Mouse (Mus musculus) layer of hippocampus, adult 8-10 months (tissue): Measurements from ENCODE around the gene Nanos2. TPM values are rescaled to one million over a fixed set of nuclear protein-coding genes. Genes with fewer than 3 reads are reported as not detected.

Source experiments
- DNase-seq, 2 experiments: peaks; one replicate each; pipeline ENCODE4 v3.0.0; 2022; ENCODE audit warnings: low spot score in 2 of 2
- total RNA-seq, 4 experiments: library from RNA; stranded (reverse); gene quantifications; 2 replicates each; pipeline ENCODE4 v1.2.4; 2022

The Nanos2 gene
- 1 to 10 TPM in 1 of 4 experiments, under 1 TPM in 2, not detected in 1; 0.60 to 1.5 (median 0.91) TPM for total RNA-seq

DNA sequence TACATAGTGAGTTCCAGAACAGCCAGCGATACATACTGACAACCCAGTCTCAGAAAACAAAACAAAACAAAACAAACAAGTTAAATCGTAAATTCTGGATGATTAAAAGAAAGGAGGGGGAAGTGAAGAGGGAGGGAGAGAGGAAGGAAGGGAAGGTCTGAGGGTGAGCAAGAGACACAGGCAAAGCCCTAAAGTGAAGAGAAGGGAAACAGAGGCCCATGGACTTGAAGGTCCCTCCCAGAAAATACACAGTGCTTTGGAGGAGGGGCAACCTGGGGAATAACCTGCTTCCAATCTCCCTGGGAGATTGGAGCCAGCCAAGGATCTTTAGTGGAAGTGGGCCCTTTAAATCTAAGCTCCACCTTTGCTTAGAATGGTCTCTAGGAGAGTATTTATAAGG, at the start of gene Nanos2:
Gene Nanos2, plus strand, starts transcription at position 301 of the 400 bp plus-strand sequence.
- DNase-seq = no peak

DNA sequence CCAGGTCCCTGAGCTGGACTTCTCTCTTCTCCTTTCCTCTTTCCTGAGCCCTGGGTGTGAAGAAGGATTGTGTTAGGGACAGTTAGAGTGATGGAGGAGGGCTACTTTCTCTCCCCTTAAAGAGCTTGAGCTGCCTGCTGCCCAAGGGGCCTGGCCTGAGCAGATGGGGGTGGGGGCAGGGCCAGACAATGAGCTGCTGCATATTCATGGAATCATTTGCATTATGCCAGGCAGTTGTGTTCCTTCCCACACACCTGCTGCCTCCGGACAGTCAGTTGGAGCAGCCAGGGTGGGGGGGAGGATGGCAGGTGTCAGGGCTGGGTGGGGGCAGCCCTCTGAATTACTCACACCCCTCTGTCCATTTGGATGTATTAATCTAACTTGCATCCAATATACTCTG, 44.8 kb upstream of the Nanos2 start:
- DNase-seq = no peak

DNA sequence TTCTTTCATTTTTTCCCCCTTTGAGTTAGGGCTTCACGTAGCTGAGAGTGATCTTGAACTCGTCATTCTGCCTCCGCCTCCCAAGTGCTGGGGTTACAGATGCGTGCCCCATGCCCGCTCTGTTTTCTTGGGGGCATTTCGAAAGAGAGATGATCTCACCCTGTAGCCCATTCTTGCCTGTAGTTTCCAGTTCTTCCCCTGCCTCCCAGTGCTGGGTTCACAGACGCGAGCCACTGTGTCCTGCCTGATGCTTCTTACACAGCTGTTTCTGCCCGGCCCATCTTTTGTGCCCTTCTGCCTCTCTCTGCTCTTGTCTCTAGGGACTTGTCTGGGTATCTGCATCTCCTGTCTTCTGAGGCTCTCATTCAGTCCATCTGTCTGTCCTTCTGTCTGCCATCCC, 44.4 kb upstream of the Nanos2 start:
- no peak for DNase-seq

DNA sequence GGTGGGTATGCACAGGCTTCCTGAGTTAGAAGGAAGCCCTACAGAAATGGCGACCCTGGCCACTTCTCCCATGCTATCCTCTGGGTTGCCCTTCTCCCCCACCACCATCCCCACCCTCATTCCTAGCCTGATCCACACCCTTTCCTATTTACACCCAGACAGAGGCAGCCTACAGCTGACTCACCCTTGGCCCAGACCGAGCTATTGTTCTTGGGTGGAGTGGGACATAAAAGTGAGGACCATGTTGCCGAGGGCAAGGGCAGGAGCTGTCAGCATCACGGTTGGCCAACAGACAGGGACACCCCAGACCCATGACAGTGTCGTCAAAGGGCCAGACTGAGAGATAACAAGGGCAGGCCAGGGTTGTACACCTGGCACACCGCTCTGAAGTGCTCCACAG, 39.0 kb upstream of the Nanos2 start:
- no peak for DNase-seq

DNA sequence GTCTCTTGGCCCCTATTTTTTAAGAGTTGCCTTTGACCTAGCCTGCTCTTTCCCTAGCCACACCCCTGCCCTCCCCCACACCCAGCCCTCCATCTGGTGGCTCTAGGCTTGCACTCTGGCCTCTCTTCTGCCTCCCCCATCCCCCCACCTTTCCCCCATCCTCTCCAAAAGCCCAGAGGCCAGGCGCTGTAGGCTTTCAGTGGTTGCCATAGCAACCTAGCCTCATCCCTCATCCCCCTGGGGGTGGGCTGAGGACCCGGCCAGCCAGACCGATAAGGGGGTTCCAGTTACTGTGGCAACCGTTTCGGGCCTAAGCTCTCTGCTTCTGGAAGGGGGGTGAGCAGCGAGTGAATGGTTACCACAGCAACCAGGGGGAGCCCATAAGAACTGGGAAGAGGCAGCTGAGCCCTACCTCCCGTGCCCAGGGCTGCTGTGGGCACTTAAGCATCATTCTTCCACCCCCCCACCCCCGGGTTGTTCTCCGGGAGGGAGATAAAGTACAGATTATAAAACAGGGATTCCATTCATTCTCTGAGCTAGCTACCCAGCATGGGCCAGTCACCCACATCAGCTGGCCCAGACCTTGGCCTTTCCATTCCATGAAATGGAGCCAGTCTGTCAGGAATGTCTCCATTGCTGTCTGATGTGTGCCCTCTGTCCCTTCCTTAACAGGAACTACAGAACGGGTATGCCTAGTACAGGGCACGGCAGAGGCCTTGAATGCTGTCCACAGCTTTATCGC, 37.2 kb upstream of the Nanos2 start:
- no peak for DNase-seq

DNA sequence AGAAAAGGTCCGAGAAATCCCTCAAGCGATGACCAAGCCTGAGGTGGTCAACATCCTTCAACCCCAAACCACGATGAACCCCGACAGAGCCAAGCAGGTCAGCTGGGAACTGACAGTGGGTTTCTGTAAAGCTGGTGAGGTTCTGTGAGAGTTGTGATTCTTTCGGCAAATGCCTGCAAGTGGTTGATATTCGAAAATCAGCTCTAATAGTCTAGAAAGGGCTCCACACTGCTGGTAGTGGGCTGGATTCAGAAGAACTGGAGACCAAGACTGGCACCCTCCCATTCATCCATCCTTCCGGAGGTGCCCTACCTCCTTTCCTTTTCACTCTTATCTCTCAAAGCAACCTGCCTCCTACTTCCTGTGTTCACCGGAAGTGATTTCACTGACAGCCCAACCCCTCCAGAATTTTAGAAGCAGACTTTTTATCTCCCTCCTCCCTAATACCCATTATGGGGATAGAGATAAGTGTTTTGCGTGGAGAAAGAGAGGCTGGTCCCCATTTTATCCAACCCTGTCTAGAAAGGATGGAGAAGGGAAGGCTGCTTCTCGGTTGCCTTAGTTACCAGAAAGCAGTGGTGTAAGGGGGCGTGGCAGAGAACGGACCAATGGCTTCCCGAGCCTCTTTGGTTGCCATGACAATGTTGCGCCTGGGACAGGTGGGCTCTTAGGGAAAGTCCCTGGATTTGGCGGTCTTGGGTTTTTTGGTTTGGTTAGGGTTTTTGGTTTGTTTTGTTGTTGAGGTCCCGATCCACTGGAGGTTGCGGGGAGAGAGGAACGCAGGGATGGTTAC, 36.5 kb upstream of the Nanos2 start:
- no peak for DNase-seq

DNA sequence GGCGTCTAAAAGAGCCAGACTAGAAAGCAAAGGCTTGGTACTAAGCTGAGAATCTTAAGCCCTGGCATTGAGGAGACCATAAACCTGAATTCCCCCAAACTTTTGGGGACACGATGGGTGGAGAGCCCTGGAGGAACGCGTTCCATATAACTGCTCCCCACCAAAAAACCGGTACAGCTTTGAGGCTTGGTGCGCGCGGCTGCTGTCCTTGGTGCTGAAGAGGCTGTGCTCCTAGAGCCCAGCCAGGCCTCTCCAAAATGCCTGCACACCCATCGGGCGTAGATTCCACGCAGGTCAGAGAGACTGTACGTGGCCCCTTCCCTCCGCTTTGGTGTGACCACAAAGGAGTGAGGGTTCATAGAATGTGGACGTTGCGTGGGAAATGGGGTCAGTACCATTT, 35.8 kb upstream of the Nanos2 start:
- DNase-seq = no peak

DNA sequence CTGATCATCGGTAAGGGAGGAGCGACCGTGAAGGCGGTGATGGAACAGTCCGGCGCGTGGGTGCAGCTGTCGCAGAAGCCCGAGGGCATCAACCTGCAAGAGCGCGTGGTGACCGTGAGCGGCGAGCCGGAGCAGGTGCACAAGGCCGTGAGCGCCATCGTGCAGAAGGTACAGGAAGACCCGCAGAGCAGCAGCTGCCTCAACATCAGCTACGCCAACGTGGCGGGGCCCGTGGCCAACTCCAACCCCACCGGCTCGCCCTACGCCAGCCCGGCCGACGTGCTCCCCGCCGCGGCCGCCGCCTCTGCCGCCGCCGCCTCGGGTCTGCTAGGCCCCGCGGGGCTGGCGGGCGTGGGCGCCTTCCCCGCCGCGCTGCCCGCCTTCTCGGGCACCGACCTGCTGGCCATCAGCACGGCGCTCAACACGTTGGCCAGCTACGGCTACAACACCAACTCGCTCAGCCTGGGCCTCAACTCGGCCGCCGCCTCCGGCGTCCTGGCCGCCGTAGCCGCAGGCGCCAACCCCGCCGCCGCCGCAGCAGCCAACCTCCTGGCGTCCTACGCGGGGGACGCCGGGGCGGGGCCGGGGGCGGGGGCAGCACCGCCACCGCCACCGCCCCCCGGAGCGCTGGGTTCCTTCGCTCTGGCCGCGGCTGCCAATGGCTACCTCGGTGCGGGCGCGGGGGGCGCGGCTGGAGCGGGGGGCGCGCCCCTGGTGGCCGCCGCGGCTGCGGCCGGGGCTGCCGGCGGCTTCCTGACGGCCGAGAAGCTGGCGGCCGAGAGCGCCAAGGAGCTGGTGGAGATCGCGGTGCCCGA, 29.4 kb upstream of the Nanos2 start:
- DNase-seq = peak in 1 of 2 experiments; percentile 49

DNA sequence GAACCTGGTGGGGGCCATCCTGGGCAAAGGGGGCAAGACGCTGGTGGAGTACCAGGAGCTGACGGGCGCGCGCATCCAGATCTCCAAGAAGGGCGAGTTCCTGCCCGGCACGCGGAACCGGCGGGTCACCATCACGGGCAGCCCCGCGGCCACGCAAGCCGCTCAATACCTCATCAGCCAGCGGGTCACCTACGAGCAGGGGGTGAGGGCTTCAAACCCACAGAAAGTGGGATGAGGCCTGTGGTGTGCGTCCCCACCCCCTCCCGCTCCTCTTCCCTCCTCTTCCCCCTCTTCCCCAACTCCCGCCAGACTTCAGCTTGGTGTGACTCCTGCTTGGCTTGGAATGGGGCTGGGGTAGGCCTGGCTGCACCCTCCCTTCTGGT, 28.8 kb upstream of the Nanos2 start:
- no peak for DNase-seq

DNA sequence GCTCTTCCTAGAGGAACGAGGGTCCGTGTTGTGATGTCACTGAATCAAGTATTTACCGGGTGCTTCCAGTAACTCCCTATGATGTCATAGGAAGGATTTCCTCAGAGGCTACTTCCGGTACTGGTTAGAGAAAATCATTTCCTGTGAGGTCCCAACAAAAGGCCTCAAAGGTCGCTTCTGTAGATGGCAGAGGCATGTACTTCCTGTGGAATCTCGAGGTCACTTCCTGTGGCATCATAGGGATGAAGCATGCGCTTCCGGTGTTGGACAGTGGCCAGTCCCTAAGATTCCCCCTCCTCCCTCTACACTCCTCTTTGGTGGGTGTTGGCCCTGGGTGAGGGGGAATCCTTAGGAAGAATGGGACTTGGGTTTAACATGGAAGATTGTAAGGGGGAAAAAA, 27.8 kb upstream of the Nanos2 start:
- no peak for DNase-seq

DNA sequence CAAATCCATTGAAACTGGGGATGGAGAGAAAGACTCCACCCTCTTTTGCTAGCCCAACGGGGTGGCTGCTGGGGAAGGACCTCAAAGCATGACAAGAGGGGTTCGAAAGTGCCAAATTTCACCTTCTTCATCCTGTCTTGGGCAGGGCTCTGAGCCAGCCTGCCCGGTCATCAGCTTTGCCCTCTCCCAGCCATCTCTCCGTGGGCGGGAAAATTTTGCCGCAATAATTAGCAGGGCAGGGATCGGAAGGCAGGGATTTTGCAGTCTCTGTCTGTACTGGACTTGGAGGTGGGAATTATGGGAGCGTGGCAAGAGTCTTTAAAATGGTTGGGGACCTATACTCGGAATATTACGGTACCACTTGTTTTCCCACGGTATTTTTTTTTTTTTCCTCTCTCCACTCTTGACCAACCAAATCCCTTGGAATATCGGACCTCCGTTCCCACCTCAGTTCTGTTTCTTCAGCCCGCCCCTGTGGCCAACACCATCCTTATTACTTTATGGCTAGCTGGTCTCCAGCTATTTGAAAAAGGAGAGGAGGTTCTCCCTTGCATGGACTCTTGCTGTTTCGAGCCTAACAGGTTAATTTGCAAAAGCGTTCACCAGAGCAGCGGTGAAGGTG, 24.9 kb upstream of the Nanos2 start:
- DNase-seq = no peak

DNA sequence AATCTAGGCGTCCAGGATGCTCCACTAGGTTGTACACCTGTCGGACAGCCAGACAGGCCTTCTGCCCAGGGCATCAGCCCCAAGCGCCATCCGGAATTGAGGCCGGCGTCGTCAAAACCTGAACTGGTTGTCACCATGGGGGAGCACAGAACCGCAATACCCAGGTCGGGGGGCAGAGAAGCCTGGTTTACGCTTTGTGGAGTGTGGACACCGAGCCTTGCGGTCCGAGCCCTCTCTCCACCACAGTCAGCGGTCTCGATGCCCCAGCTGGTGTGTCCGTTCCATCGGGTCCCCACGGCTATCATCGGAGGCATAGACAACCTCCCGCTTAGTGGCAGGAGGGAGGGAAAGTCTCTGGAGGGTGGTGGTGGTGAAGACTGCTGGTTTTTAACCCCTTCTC, 24.4 kb upstream of the Nanos2 start:
- DNase-seq = no peak

DNA sequence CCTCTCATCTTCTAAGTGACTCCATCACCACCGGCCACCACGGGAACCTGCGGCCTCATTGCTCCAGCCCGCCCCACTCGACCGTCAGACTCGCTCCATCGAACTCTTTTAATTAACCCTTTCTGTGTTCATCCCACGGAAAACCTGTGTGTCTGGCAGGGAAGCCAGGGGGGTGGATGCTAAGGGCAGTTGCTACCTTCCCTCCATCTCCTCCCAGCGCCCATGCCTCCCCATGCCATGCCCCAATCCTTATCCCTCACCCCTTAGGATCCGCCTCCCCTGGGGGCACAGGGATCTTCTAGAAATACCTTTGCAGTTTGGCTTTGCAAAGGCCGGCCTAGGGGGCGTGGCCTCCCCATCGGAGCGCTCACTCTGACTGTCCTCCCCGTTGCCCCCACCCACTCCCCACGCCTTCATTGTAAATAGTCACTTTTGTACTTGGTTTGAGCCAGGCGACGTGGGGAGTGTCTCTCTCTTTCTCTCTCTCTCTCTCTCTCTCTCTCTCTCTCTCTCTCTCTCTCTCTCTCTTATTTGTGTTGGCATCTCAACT, 23.8 kb upstream of the Nanos2 start:
- DNase-seq = no peak

DNA sequence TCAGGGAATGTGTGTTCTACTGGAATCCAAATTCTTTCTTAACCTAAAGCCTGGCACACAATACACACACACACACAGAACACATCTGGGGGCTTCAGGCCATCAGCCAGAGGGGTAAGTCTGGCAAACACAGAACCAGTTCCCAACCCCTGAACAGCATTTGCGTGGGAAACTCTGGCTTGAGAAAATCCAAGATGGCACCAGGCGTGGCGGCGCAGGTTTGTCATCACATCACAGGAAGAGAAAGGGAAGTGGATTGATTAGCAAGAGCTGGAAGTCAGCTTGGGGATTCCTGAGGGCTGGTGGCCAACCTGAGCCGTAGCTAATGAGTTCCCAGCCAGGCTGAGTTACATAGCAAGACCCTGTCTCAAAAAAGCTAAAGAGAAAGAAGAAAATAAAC, 21.9 kb upstream of the Nanos2 start:
- no peak for DNase-seq

DNA sequence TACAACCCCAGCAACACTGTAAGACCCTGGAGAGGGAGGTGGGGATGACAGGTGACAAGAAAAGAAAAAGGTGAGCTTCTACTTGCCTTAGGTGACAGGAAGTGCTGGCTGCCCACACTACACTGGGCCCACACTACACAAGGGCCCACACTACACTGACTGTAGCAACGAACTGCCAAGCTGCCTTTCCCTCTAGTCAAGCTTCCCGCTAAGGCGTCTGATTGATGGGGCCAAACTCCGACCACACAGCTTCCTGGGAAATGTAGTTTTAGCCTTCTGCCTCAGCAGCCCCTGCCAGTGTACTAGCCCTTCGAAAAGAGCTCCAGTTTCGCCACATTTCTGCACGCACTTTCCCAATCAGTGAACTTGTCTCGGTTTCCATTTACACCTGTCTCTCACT, 19.6 kb upstream of the Nanos2 start:
- DNase-seq = no peak

DNA sequence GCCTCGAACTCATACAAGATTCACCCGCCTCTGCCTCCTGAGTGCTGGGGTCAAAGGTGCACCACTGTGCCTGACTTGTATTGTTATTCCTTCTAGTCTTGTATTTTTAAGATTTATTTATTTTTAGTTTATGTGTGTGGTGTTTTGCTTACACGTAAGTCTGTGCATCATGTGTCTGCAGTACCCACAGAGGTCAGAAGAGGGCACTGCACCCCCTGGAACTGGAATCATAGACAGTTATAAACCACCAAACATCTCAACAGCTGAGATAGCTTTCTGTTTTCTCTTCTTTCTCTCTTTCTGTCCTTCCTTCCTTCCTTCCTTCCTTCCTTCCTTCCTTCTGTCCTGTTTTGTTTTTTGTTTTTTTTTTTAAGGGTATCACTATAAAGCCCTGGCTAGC, 16.2 kb upstream of the Nanos2 start:
- DNase-seq = no peak

DNA sequence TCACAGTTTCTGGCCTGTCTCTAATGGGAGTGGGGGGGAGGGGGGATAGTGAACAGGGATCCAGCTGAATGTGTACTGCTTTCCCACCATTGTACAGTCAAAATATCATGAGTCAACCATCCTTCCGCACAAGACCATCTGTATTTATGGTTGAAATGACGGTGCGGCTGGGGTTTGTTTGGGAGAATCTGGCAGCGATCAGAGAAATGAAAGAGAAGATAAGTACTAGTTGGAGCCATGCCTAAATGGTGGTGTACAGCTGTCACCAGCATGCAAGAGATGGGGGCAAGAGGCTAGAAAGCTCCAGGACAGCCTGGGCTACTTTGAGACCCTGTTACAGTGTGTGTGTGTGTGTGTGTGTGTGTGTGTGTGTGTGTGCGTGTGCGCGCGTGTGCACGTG, 8.8 kb upstream of the Nanos2 start:
- DNase-seq = peak; percentile 72 to 79

DNA sequence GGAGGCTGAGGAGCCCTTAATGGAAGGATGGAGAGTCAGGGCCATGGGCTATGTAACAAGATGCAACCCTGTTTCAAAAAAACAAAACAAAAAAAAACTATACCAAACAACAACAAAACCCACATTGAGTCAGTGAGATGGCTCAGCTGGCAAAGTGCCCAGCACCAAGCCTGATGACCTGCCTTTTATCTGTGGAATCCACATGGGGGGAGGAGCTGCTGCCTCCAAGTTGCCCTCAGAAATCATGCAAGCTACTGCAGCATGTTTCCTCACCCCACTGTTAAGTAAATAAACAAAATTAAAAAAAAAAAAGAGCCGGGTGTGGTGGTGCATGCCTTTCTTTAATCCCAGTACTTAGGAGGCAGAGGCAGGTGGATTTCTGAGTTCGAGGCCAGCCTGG, 697 bp upstream of the Nanos2 start:
- DNase-seq = no peak

DNA sequence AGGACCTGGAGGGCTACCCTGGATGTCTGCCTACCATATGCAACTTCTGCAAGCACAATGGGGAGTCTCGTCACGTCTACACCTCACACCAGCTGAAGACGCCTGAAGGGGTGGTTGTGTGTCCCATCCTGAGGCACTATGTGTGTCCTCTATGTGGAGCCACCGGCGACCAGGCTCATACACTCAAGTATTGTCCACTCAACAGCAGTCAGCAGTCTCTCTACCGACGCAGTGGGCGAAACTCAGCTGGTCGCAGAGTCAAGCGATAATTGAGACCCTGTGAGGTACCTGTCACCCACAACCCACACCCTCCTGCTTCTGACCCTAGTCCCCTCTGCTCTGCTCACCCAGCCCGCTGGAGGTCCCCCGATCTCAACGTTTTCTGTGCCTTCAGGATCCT, 547 bp downstream of the Nanos2 start:
- no peak for DNase-seq

DNA sequence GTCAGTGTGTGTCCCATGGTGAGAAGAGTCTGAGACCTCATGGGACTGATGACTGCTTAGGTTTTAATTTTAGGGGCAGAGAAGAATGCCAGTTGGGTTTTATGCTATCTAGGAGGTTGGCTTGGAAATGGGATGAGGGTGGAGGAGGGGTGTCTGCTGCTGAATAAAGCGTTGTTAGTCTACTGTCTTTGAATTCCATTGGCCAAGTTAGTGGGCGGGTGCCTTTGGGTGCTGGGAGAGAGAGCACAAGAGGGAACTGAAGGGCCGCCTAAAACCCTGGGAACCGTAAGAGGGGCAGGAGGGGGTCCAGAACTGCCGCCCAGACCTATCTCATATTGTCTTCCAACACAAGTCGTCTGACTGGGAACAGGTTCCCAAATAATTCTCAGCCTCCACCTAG, 1.6 kb downstream of the Nanos2 start:
- no peak for DNase-seq

DNA sequence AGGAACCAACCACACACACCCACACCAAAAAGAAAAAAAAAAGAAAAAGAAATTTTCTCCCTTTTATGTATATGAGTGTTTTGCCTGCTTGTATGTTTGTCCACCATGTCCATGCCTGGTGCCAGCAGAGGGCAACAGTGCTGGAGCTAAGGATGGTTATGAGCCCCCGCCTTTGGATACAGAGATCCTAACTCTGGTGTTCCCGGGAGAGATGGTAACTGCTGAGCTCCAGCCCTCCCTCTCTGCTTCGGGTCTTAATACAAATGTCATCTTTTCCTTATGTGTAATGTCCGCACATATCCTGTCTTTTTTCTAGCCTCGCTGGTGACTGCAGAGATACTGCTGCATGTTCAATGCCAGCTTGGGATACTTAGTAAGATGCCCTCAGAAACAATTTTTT, 2.8 kb downstream of the Nanos2 start:
- DNase-seq = no peak
